Mouse (Mus musculus) forebrain, embryonic 11.5 days (tissue): Measurements from ENCODE around the gene Lbh. TPM values are rescaled to one million over a fixed set of nuclear protein-coding genes. Genes with fewer than 3 reads are reported as not detected.

Experiments
- ATAC-seq: fragments of 200-750 bp; cut with Nextera tagmentation; replicated peaks from 2 replicates; pipeline ENCODE4 v1.8.0; 2017; ENCODE audit warnings: moderate TSS enrichment; ENCODE audit not compliant: low FRiP score
- DNase-seq: peaks from one replicate; pipeline ENCODE4 v3.0.0-alpha.2; 2017; ENCODE audit warnings: low spot score
- H3K27ac ChIP-seq: fragments of 300-500 bp; sonication (generic); 2 replicates; pipeline ENCODE4 v1.5.1; 2014; ENCODE audit warnings: low read depth, low read length
- H3K27me3 ChIP-seq: fragments of 300-500 bp; sonication (generic); 2 replicates; pipeline ENCODE4 v1.6.1; 2014; ENCODE audit warnings: mild to moderate bottlenecking, low read length, mixed read lengths; ENCODE audit not compliant: control insufficient read depth, insufficient read depth
- H3K36me3 ChIP-seq: fragments of 300-500 bp; sonication (generic); 2 replicates; pipeline ENCODE4 v1.6.1; 2014; ENCODE audit warnings: mild to moderate bottlenecking, low read length, moderate library complexity, mixed read lengths; ENCODE audit not compliant: control insufficient read depth, insufficient read depth
- H3K4me1 ChIP-seq: fragments of 300-500 bp; sonication (generic); replicated peaks from 2 replicates; pipeline ENCODE4 v1.6.1; 2014; ENCODE audit warnings: low read length, mixed read lengths; ENCODE audit not compliant: control insufficient read depth, insufficient read depth
- H3K4me2 ChIP-seq: fragments of 300-500 bp; sonication (generic); 2 replicates; pipeline ENCODE4 v1.6.1; 2014; ENCODE audit warnings: low read depth, mild to moderate bottlenecking, low read length, moderate library complexity, mixed read lengths; ENCODE audit not compliant: severe bottlenecking
- H3K4me3 ChIP-seq: fragments of 300-500 bp; sonication (generic); 2 replicates; pipeline ENCODE4 v1.5.1; 2014; ENCODE audit warnings: low read depth, low read length
- H3K9ac ChIP-seq: fragments of 300-500 bp; sonication (generic); 2 replicates; pipeline ENCODE4 v1.6.1; 2014; ENCODE audit warnings: low read length
- H3K9me3 ChIP-seq: fragments of 300-500 bp; sonication (generic); 2 replicates; pipeline ENCODE4 v1.6.1; 2016; ENCODE audit warnings: low read length, mixed read lengths; ENCODE audit not compliant: control insufficient read depth
- WGBS: fragments of 180-500 bp; shearing (Covaris S2); extraction: QIAGEN DNeasy Blood & Tissue Kit; methylation state at CpG from one replicate; pipeline ENCODE4 v1.1.7; 2014; 5-methylcytosine and 5-hydroxymethylcytosine counted together
- polyA plus RNA-seq: library from polyadenylated mRNA; unstranded; fragments of >200 nt; fragmentation: Nextera tagmentation; extraction: Ambion mirVana; gene quantifications from 2 replicates; pipeline ENCODE4 v1.2.1, GENCODE M21; 2014

Gene Lbh
- polyA plus RNA-seq, 1 experiment from 2014 or later: 2.9 TPM

DNA sequence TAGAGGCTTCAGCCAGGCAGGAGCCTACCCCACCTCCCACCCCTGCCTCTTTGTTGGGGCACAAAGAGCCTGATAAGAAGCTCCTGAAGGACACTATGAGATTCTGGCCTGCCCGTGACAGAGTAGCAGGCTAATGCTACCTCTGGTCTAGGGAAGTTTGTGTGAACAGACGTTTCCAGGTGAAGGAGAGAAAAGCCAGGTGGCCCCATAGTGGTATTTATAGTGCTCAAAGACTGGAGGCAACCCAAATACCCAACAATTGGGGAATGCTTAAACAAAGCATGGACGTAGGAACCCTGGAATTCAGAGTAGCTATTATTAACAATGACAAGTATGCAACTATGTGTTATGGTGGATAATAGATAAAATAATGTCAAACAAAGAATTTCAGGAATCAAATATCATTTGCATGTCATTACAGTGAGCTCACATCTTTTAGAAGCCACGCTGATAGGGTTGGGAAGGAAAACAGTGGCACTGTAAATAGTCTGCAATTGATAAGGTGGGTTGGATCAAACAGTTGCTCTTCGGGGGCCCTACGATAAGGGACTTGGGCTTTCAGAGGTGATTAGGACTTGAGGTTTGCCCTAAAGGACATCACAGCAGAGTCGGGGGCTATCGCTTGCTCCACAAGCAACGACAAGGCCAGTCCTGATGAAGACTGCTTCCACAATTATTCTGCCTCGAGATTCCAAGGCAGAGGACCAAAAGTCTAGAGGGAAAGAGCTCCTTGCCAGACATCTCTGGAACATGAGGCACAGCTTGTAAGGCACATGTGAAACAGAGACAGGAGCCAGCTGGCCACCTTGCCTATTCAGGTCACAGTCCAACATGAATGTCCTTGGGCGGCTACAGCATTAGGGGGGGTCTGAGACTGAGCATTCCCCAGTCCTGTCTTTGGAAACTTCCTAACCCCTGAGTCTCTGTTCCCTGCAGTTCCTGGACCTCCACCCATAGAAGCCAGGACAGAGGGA lies 58.4 kb downstream of the Lbh start:
- WGBS: 87% methylated on average over 11 of the region's 11 CpGs
- no peaks in the 10 kb centered on the region for H3K4me1 ChIP-seq
- no peaks in the 10 kb centered on the region for H3K36me3 ChIP-seq
- no peaks in the 10 kb centered on the region for H3K9me3 ChIP-seq
- ATAC-seq (no peak), DNase-seq (no peak)
- H3K27me3 ChIP-seq: no peaks in the 10 kb centered on the region
- no peak overlapping the region for H3K4me2 ChIP-seq
- no peak overlapping the region for H3K4me3 ChIP-seq
- H3K27ac ChIP-seq: no peak overlapping the region
- H3K9ac ChIP-seq: no peak overlapping the region

DNA sequence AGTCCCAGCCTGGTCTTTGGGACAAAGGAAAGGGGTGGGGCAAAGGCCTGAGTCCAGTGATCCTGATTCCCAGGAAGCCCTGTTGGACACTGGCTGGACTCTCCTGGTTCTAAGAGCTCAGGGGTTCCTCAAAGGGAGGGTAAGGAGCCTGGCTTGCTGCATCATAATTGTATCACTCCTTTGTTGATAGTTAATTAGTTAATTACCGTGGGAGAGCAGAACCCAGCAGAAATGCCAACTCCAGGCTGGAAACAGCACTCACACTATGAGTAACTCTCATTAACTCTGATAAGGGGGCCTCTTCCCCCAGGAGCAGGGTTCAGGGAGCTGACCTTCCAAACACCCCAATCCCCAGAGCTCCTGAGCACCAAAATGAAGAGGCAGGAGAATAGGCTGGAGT lies 59.5 kb downstream of the Lbh start:
- DNase-seq: no peak
- no peaks in the 10 kb centered on the region for H3K4me1 ChIP-seq
- no peaks in the 10 kb centered on the region for H3K27me3 ChIP-seq
- no peak overlapping the region for H3K27ac ChIP-seq
- no peak for ATAC-seq
- H3K4me3 ChIP-seq: no peak overlapping the region
- 67% methylated on average over 1 of the region's 1 CpGs for WGBS
- no peaks in the 10 kb centered on the region for H3K36me3 ChIP-seq
- H3K4me2 ChIP-seq: no peak overlapping the region
- no peak overlapping the region for H3K9ac ChIP-seq
- H3K9me3 ChIP-seq: no peaks in the 10 kb centered on the region

DNA sequence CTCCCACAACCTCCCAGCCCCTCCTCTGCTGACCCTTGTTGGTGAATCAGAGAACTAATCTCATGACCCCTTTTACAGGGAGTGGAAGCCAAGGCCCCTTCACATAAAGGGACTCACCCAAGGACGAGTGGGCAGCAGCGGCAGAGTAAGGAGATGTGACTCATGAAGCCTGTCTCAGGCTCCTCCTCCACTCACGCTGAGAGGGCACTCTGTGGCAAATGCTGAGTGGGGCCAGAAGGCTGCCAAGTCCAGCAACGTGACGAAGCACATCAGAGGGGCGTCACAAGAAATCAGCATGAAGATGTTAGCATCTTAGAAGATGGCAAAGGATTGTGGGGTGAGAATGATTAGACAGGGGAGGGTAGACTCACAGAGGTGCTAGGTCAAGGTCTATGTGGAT lies 64.1 kb downstream of the Lbh start:
- H3K27ac ChIP-seq: no peak overlapping the region
- ATAC-seq: no peak
- no peaks in the 10 kb centered on the region for H3K4me1 ChIP-seq
- 88% methylated on average over 6 of the region's 6 CpGs for WGBS
- no peak overlapping the region for H3K4me3 ChIP-seq
- H3K9me3 ChIP-seq: no peaks in the 10 kb centered on the region
- H3K36me3 ChIP-seq: no peaks in the 10 kb centered on the region
- no peak overlapping the region for H3K9ac ChIP-seq
- no peak for DNase-seq
- H3K27me3 ChIP-seq: no peaks in the 10 kb centered on the region
- H3K4me2 ChIP-seq: no peak overlapping the region

DNA sequence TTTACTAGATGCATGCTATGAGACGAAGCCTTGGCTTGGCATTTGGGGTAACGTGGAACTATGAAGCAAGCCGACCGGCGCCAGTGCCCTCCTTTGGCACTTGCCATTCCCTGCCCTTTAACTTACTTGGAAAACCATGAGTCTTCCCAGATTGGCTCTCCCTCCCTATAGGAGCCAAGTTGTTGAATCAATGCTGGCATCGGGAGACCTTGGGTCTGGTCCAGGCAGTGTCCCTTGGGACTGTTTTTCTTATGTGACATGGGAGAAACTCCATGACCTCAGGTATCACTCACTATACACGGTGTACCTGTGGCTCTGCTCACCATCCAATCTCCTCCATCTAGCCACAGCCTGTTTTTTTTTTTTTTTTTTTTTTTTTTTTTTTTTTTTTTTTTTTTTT lies 65.4 kb downstream of the Lbh start:
- H3K4me2 ChIP-seq: no peak overlapping the region
- H3K4me1 ChIP-seq: no peaks in the 10 kb centered on the region
- 88% methylated on average over 7 of the region's 7 CpGs for WGBS
- DNase-seq (no peak), ATAC-seq (no peak)
- no peak overlapping the region for H3K27ac ChIP-seq
- no peak overlapping the region for H3K4me3 ChIP-seq
- no peaks in the 10 kb centered on the region for H3K9me3 ChIP-seq
- H3K36me3 ChIP-seq: no peaks in the 10 kb centered on the region
- no peak overlapping the region for H3K9ac ChIP-seq
- no peaks in the 10 kb centered on the region for H3K27me3 ChIP-seq

DNA sequence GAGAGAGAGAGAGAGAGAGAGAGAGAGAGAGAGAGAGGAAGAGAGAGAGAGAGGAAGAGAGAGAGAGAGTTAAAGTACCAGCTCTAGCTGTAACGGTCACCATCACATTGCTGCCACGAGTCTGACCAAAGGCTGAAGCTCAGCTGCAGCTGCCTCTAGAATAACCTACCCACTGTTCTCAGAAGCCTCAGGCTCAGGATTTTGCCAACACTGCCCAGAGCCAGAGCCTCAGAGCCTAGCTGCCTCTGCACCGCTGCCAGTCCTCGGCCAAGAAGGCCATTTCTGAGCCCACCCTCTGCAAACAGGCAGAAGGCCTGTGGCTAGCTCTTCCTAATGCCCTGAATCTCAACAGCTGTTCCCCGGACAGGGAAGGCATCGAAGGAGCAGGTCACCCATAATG lies 70.9 kb downstream of the Lbh start:
- Histone ChIP-seq H3K27ac (no peak overlapping the region), H3K4me3 (no peak overlapping the region), H3K36me3 (no peaks in the 10 kb centered on the region), H3K27me3 (no peaks in the 10 kb centered on the region), H3K4me2 (no peak overlapping the region), H3K9ac (no peak overlapping the region), H3K4me1 (no peaks in the 10 kb centered on the region), H3K9me3 (no peaks in the 10 kb centered on the region)
- DNase-seq (no peak), ATAC-seq (no peak)
- 83% methylated on average over 6 of the region's 6 CpGs for WGBS

Other genes starting within 250 kb of the Lbh start
- gene Ypel5, start 81.9 kb upstream of the Lbh start, polyA plus RNA-seq: 45.3 and 46.1 TPM in 2 replicates
- 15.2 and 15.9 TPM in 2 replicates for gene Lclat1, start 189.7 kb downstream of the Lbh start, polyA plus RNA-seq